Mouse (Mus musculus): ENCODE results near the gene Krtap7-1. TPM values are rescaled to one million over a fixed set of nuclear protein-coding genes. Genes with fewer than 3 reads are reported as not detected.

Gene Krtap7-1
- polyA plus RNA-seq (2012; ENCODE audit: insufficient read depth, insufficient read length, missing spikeins), result not detected in 2 replicates

DNA sequence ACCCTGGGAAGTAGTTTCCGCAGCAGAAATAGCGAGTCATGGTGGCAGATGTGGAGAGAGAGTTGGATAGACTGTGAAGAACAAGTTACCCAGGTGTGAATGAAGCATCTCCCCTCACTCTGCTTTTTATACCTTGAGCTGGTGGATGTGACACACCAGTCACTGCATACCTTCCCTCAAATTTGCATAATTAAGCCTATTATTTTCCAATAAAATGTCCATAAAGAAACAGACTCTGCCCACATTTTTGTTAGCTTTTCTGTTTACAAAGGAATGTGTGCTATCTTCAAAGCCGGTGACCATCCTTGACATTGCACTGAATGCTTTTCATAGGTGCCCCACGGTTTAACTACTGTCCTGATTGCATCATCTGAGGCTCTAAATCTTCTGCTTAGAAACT lies at the start of gene Krtap7-1:
Gene Krtap7-1 (minus strand): TSS at position 101 of the 400 bp plus-strand sequence.
- Histone ChIP-seq H3K27ac (ENCODE audit: insufficient read depth, low read depth, low read length) (no peak within 1 kb of the TSS), H3K4me3 (ENCODE audit: insufficient read depth, low read length) (no peak within 1 kb of the TSS), H3K4me1 (ENCODE audit: control insufficient read depth, insufficient read depth, low read length) (no peaks in the 10 kb centered on the region)
- TF ChIP-seq POLR2A (IDR thresholded peaks at IDR 0.05; ENCODE audit: borderline replicate concordance, low read depth, low read length) (no peak), CTCF (IDR thresholded peaks at IDR 0.05; ENCODE audit: low read depth, low read length) (no peak)

DNA sequence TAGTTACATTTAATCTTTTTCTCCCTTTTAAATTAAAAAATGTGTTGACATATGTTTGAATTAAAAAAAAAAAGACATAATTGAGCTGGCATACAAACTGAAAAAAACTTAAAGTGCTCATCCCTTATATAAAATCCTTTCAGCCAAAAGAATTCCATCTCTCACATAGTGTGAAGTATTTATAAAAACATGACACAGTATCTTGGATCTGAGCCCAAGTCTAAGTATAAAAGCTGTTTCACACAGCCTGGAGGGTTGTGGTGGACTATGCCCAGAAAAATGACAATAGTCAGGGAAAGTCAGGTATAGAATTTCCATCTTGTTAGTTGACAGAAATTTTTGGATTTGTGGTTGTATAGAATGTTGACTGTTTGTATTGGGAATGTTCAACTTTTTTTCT lies 42.2 kb upstream of the Krtap7-1 start:
- no peak overlapping the region for H3K27ac ChIP-seq (ENCODE audit: insufficient read depth, low read depth, low read length)
- H3K4me3 ChIP-seq (ENCODE audit: insufficient read depth, low read length), result no peak overlapping the region
- TF ChIP-seq CTCF (IDR thresholded peaks at IDR 0.05; ENCODE audit: low read depth, low read length), result no peak
- TF ChIP-seq POLR2A (IDR thresholded peaks at IDR 0.05; ENCODE audit: borderline replicate concordance, low read depth, low read length), result no peak
- no peaks in the 10 kb centered on the region for H3K4me1 ChIP-seq (ENCODE audit: control insufficient read depth, insufficient read depth, low read length)

DNA sequence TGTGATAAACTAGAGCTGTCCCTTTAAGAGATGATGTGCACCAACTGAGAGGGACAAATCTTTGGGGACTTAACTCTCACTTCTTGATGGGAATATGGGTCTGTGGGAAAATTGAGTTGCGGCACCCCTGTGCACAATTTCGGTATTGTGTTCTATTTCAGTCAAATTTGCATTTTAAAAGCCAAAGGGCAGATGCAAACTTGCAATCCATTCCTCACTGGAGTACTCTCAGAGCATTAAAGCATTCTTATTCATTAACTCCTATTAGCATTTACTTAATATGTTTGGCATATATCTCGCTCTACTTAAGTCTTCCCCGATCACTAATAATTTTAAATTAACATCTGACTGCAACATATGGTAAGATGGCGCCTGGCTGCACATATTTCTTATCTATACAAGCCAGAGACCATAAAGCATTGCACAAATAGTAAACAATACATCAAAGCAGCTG lies 29.9 kb upstream of the Krtap7-1 start:
- Histone ChIP-seq H3K27ac (ENCODE audit: insufficient read depth, low read depth, low read length) (no peak overlapping the region), H3K4me1 (ENCODE audit: control insufficient read depth, insufficient read depth, low read length) (no peaks in the 10 kb centered on the region), H3K4me3 (ENCODE audit: insufficient read depth, low read length) (no peak overlapping the region)
- no peak for TF ChIP-seq CTCF (IDR thresholded peaks at IDR 0.05; ENCODE audit: low read depth, low read length)
- no peak for TF ChIP-seq POLR2A (IDR thresholded peaks at IDR 0.05; ENCODE audit: borderline replicate concordance, low read depth, low read length)

DNA sequence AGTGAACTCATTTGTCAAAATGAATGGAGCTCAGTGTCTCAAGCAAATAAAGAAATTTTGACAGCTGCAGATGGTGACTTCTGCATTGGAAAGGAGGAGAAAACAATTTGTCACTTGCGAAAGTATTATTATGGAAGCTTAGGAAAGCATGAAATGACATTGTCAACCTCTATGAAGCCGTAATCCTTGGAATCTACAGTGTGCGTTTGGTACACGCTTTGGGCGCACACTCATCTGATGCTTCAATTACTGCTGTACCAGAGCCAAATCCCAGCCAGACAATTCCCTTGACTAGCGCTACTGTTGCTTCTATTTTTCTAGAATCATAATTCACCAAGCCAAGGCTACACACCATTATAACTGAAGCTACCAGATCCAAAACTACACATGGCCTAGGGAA lies 29.2 kb upstream of the Krtap7-1 start:
- no peak overlapping the region for H3K27ac ChIP-seq (ENCODE audit: insufficient read depth, low read depth, low read length)

DNA sequence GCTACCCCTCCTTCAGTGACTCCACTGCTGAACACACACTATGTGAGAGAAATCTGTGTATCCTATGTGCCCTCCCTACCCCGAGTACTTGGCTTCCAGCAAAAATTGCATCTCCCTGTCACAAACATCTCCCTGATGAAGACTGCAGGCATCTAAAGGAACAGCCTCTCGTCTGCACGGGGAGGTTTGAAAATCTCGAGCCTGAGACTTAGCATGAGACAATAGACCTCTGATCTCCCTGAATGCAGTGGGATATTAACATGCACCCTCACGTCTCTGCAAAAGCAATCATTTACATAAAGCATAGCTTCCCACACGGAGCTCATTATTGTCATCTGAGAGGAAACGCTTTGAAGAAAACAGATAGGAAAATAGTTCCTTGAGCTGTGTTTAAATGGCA lies 22.4 kb upstream of the Krtap7-1 start:
- H3K4me1 ChIP-seq (ENCODE audit: control insufficient read depth, insufficient read depth, low read length), result no peaks in the 10 kb centered on the region
- TF ChIP-seq POLR2A (IDR thresholded peaks at IDR 0.05; ENCODE audit: borderline replicate concordance, low read depth, low read length), result no peak
- TF ChIP-seq CTCF (IDR thresholded peaks at IDR 0.05; ENCODE audit: low read depth, low read length), result no peak
- no peak overlapping the region for H3K4me3 ChIP-seq (ENCODE audit: insufficient read depth, low read length)
- H3K27ac ChIP-seq (ENCODE audit: insufficient read depth, low read depth, low read length), result no peak overlapping the region

More for the DNA sequence above, 29.2 kb upstream of the Krtap7-1 start:
- no peaks in the 10 kb centered on the region for H3K4me1 ChIP-seq (ENCODE audit: control insufficient read depth, insufficient read depth, low read length)
- TF ChIP-seq POLR2A (IDR thresholded peaks at IDR 0.05; ENCODE audit: borderline replicate concordance, low read depth, low read length) (no peak), CTCF (IDR thresholded peaks at IDR 0.05; ENCODE audit: low read depth, low read length) (no peak)
- H3K4me3 ChIP-seq (ENCODE audit: insufficient read depth, low read length), result no peak overlapping the region

DNA sequence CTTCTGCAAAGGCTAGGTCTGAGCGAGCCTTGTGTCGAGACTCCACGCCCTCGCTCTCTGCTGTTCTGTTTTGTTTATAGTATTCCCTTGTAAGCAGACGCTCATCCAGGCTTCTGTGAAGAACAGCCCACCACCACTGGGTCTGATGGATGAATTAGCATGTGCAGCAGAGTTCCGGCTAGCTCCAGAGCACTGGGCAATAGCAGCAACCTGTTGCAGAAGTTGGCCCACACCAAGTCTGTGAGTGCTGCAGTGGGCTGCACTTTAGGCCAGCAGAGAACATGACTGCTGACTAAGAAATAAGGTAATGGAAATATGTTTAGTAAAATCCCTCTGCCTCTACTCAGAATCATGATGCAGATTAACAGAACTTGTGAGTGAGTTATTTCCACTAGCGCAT lies 21.7 kb upstream of the Krtap7-1 start:
- Histone ChIP-seq H3K4me3 (ENCODE audit: insufficient read depth, low read length) (no peak overlapping the region), H3K27ac (ENCODE audit: insufficient read depth, low read depth, low read length) (no peak overlapping the region), H3K4me1 (ENCODE audit: control insufficient read depth, insufficient read depth, low read length) (no peaks in the 10 kb centered on the region)
- TF ChIP-seq POLR2A (IDR thresholded peaks at IDR 0.05; ENCODE audit: borderline replicate concordance, low read depth, low read length) (no peak), CTCF (IDR thresholded peaks at IDR 0.05; ENCODE audit: low read depth, low read length) (no peak)

DNA sequence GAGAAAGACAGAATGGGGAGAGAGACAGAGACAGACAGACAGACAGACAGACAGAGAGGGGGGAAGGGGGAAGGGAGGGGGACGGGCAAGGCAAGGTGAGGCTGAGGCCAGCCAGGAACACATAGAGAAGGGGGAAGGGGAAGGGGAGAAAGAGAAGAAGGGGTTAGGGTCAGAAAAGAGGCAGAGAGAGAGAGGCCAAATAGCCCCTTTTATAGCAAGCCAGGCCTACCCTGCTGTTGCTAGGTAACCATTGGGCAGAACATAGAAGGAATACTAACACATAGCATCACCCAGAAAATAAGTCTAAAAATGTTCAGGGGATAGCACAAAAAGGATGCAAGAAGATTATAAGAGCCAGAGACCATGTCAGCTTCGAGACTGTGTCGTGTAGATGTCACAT lies 20.3 kb upstream of the Krtap7-1 start:
- Histone ChIP-seq H3K4me1 (ENCODE audit: control insufficient read depth, insufficient read depth, low read length) (no peaks in the 10 kb centered on the region), H3K27ac (ENCODE audit: insufficient read depth, low read depth, low read length) (no peak overlapping the region), H3K4me3 (ENCODE audit: insufficient read depth, low read length) (no peak overlapping the region)
- TF ChIP-seq CTCF (IDR thresholded peaks at IDR 0.05; ENCODE audit: low read depth, low read length) (no peak), POLR2A (IDR thresholded peaks at IDR 0.05; ENCODE audit: borderline replicate concordance, low read depth, low read length) (no peak)

DNA sequence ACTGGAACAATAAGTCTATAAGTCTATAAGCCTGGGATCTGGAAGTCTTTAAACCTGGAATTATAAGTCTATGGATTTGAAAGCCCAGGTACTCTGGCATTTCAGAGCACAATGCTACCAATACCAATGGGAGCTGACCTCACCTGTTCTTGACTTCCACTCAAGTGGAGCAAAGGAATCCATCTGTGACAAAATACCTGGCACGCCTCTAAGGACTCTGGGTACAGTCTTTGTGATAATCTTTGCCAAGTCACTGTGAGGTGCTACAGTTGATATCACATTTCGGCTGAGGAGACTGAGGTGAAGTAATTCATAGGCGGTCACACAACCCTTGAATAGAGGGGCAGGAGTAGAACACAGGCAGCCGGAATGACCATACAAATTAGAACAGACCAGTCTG lies 12.9 kb upstream of the Krtap7-1 start:
- Histone ChIP-seq H3K27ac (ENCODE audit: insufficient read depth, low read depth, low read length) (no peak overlapping the region), H3K4me3 (ENCODE audit: insufficient read depth, low read length) (no peak overlapping the region), H3K4me1 (ENCODE audit: control insufficient read depth, insufficient read depth, low read length) (no peaks in the 10 kb centered on the region)
- TF ChIP-seq POLR2A (IDR thresholded peaks at IDR 0.05; ENCODE audit: borderline replicate concordance, low read depth, low read length), result no peak
- no peak for TF ChIP-seq CTCF (IDR thresholded peaks at IDR 0.05; ENCODE audit: low read depth, low read length)

DNA sequence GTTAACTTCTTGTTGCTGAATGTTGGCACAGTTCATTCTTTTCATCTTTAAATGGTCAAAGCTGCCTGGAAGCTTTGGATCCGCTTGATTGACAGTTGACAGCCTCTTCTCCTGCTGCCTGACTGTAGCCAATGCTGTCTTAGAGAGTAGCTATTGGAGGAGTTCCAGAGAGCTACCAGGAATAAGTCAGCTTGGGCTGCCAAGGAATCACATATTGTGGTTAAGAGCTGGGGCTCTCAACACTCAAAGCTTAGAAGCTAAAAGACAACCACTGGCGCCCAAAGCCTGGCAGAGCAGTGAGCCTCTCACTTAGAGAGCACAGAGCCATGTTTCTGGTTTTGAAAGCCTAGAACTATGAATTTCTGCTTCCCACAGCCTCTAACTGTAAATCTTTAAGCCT lies 12.4 kb upstream of the Krtap7-1 start:
- TF ChIP-seq CTCF (IDR thresholded peaks at IDR 0.05; ENCODE audit: low read depth, low read length) (no peak), POLR2A (IDR thresholded peaks at IDR 0.05; ENCODE audit: borderline replicate concordance, low read depth, low read length) (no peak)
- Histone ChIP-seq H3K4me3 (ENCODE audit: insufficient read depth, low read length) (no peak overlapping the region), H3K27ac (ENCODE audit: insufficient read depth, low read depth, low read length) (no peak overlapping the region)

DNA sequence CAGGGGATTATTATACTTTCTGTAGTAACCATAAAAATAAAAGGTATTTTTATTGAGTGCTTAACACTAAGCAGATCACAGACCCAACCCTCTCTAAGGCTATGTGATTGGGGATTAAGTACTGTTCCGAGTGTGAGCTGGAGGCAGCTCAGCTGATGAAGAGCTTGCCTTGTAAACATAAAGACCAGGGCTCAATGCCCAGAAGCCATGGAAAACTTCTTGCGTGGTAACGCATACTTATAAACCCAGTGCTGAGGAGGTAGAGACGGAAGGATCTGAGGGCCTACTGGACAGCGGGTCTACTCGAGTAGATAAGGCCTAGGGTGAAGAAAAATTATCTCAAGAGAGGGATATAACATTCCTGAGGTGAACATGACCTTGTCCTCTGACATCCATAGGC lies 12.0 kb upstream of the Krtap7-1 start:
- Histone ChIP-seq H3K4me3 (ENCODE audit: insufficient read depth, low read length) (no peak overlapping the region), H3K27ac (ENCODE audit: insufficient read depth, low read depth, low read length) (no peak overlapping the region), H3K4me1 (ENCODE audit: control insufficient read depth, insufficient read depth, low read length) (no peaks in the 10 kb centered on the region)
- no peak for TF ChIP-seq CTCF (IDR thresholded peaks at IDR 0.05; ENCODE audit: low read depth, low read length)

More for the DNA sequence above, 12.4 kb upstream of the Krtap7-1 start:
- no peaks in the 10 kb centered on the region for H3K4me1 ChIP-seq (ENCODE audit: control insufficient read depth, insufficient read depth, low read length)

DNA sequence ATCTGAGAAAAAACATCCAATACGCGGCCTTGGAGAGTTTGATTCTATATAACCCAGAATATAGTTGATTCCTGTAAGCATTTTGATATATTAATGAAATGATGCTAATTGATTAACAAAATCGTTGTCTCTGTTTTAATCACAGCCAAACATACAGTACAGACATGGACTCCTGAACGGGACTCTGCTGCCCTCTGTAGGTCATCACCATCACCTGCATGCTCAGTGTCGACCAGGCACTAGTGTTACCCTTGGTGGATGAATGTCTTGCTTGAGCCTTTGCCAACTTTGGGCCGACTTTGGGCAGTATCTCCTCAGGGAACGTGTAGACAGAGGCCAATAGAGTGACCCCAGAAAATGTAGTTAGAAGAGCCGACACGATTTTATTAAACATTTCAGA lies 9.5 kb upstream of the Krtap7-1 start:
- Histone ChIP-seq H3K27ac (ENCODE audit: insufficient read depth, low read depth, low read length) (no peak overlapping the region), H3K4me1 (ENCODE audit: control insufficient read depth, insufficient read depth, low read length) (no peaks in the 10 kb centered on the region)
- no peak for TF ChIP-seq POLR2A (IDR thresholded peaks at IDR 0.05; ENCODE audit: borderline replicate concordance, low read depth, low read length)
- TF ChIP-seq CTCF (IDR thresholded peaks at IDR 0.05; ENCODE audit: low read depth, low read length), result no peak

More for the DNA sequence above, 9.5 kb upstream of the Krtap7-1 start:
- H3K4me3 ChIP-seq (ENCODE audit: insufficient read depth, low read length), result no peak overlapping the region

All from bone marrow macrophage, adult 2 months (primary cell).